Comparison of ENCODE assay signal across 10 mouse cellular contexts in the genomic region with DNA sequence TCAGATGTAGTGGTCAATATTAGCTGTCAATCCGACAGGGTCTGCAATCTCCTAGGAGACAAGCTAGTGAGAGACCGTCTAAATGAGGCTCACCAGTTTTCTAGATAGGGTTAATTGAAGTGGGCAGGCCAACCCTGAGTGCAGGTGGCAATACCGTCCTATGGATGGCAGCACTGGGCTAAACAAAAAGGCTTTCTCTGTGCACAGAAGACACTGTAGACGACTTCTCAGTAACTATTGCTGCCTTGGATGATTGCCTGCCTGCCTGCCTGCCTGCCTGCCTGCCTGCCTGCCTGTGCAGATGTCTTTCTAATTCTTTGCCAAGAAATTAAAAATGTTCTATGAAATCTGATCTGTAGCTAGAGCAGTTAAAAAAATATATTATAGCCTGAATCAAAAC. TPM values are rescaled to one million over a fixed set of nuclear protein-coding genes. Genes with fewer than 3 reads are reported as not detected.
DNase-seq lines count a peak whose midpoint lies in the region; ATAC-seq and TF ChIP-seq lines count a peak whose summit lies in the region.
"Had no signal": no experiment of that assay in that cellular context is flagged by ENCODE, and none has a peak within 500 bp of the region (broad histone marks: within the 10 kb centered on the region; RNA-seq: fewer than 3 reads in every experiment).

No protein-coding gene starts in this region.

- no peak overlapping the region for H3K4me3 ChIP-seq in hindbrain, postnatal 0 days (ENCODE audit: low read length)
- no peak overlapping the region for H3K4me3 ChIP-seq in hindbrain, embryonic 14.5 days (replicated peaks; ENCODE audit: low read length)
- H3K4me3 ChIP-seq in MEL (ENCODE audit: control insufficient read depth in 1 of 2, insufficient read depth in 1 of 2, low read depth in 2 of 2, low read length in 2 of 2), result no peak overlapping the region
- no peak overlapping the region for H3K4me3 ChIP-seq in kidney, adult 2 months (ENCODE audit: insufficient read depth, low read depth, low read length)

- peak; percentile 34 for TF ChIP-seq RAD21 in MEL (IDR thresholded peaks at IDR 0.05; ENCODE audit: low read depth, low read length)

- no peaks in the 10 kb centered on the region for H3K27me3 ChIP-seq in hindbrain, postnatal 0 days (ENCODE audit: insufficient read depth, low read length)
- H3K27me3 ChIP-seq in hindbrain, embryonic 14.5 days (ENCODE audit: control insufficient read depth, insufficient read depth, low read length), result no peaks in the 10 kb centered on the region
- peaks cover 3 to 4% of the 10 kb centered on the region in 2 experiments; a peak in 1 of 4 replicates for H3K27me3 ChIP-seq in MEL (ENCODE audit: control insufficient read depth in 1 of 2, insufficient read depth in 2 of 2, low read length in 2 of 2)
- no peaks in the 10 kb centered on the region for H3K27me3 ChIP-seq in kidney, adult 2 months (replicated peaks; ENCODE audit: control insufficient read depth, insufficient read depth, low read length)

- no peak overlapping the region for H3K4me2 ChIP-seq in hindbrain, postnatal 0 days (ENCODE audit: low read depth, low read length)
- no peak overlapping the region for H3K4me2 ChIP-seq in hindbrain, embryonic 14.5 days (replicated peaks)

- no peak for TF ChIP-seq POLR2A in MEL (IDR thresholded peaks at IDR 0.05; ENCODE audit: control insufficient read depth in 1 of 2, insufficient read depth in 1 of 2, low read depth in 1 of 2, low read length in 2 of 2, poor library complexity in 1 of 2)
- no peak for TF ChIP-seq POLR2A in kidney, adult 2 months (IDR thresholded peaks at IDR 0.05; ENCODE audit: low read depth, low read length)

- no peaks in the 10 kb centered on the region for H3K9me3 ChIP-seq in hindbrain, postnatal 0 days (ENCODE audit: low read length)
- no peaks in the 10 kb centered on the region for H3K9me3 ChIP-seq in hindbrain, embryonic 14.5 days (ENCODE audit: control insufficient read depth, low read length)
- H3K9me3 ChIP-seq in MEL (replicated peaks; ENCODE audit: insufficient read depth, low read length), result no peaks in the 10 kb centered on the region

- no peaks in the 10 kb centered on the region for H3K4me1 ChIP-seq in hindbrain, postnatal 0 days (ENCODE audit: insufficient read depth, low read length)
- no peaks in the 10 kb centered on the region for H3K4me1 ChIP-seq in hindbrain, embryonic 14.5 days (replicated peaks; ENCODE audit: control insufficient read depth, insufficient read depth, low read length)
- no peaks in the 10 kb centered on the region for H3K4me1 ChIP-seq in MEL (ENCODE audit: control insufficient read depth in 1 of 2, insufficient read depth in 2 of 2, low read length in 2 of 2)
- H3K4me1 ChIP-seq in kidney, adult 2 months (ENCODE audit: control insufficient read depth, insufficient read depth, low read length), result no peaks in the 10 kb centered on the region

- TF ChIP-seq CTCF in hindbrain, postnatal 0 days (IDR thresholded peaks at IDR 0.05; ENCODE audit: low read depth), result peak; percentile 25
- TF ChIP-seq CTCF in MEL (IDR thresholded peaks at IDR 0.05 in 2 of 3, conservative IDR thresholded peaks at IDR 0.05 in 1 of 3; ENCODE audit: control insufficient read depth in 1 of 3, insufficient read depth in 1 of 3, low read depth in 2 of 3, low read length in 3 of 3, poor library complexity in 1 of 3, severe bottlenecking in 1 of 3), result peak in 2 of 3 experiments; percentile 41 to 43; a peak in 5 of 6 replicates
- no peak for TF ChIP-seq CTCF in kidney, adult 2 months (conservative IDR thresholded peaks at IDR 0.05; ENCODE audit: insufficient read depth, insufficient read length, low read depth, low read length)

- WGBS in hindbrain, postnatal 0 days, result 34% methylated on average over 4 of the region's 4 CpGs
- 44% methylated on average over 4 of the region's 4 CpGs for WGBS in hindbrain, embryonic 14.5 days
- 60% methylated on average over 4 of the region's 4 CpGs for WGBS in kidney, adult 2 months

- no peaks in the 10 kb centered on the region for H3K36me3 ChIP-seq in hindbrain, postnatal 0 days (ENCODE audit: insufficient read depth, low read length)
- no peaks in the 10 kb centered on the region for H3K36me3 ChIP-seq in hindbrain, embryonic 14.5 days (replicated peaks; ENCODE audit: control insufficient read depth, insufficient read depth)
- H3K36me3 ChIP-seq in MEL (ENCODE audit: control insufficient read depth in 1 of 2, insufficient read depth in 2 of 2, low read length in 2 of 2), result no peaks in the 10 kb centered on the region
- H3K36me3 ChIP-seq in kidney, adult 2 months (ENCODE audit: control insufficient read depth, insufficient read depth, low read length), result no peaks in the 10 kb centered on the region

- no peak overlapping the region for H3K9ac ChIP-seq in hindbrain, postnatal 0 days (replicated peaks; ENCODE audit: low read length)
- no peak overlapping the region for H3K9ac ChIP-seq in hindbrain, embryonic 14.5 days
- no peak overlapping the region for H3K9ac ChIP-seq in MEL (ENCODE audit: control insufficient read depth, low read depth, low read length, poor library complexity, severe bottlenecking)

- H3K27ac ChIP-seq in hindbrain, postnatal 0 days, result no peak overlapping the region
- H3K27ac ChIP-seq in hindbrain, embryonic 14.5 days, result no peak overlapping the region
- no peak overlapping the region for H3K27ac ChIP-seq in MEL (ENCODE audit: control insufficient read depth, low read depth, low read length)
- H3K27ac ChIP-seq in kidney, adult 2 months (ENCODE audit: insufficient read depth, low read depth, low read length), result no peak overlapping the region

- TF ChIP-seq EP300 in MEL (IDR thresholded peaks at IDR 0.05; ENCODE audit: low read depth in 1 of 2, low read length in 2 of 2), result no peak

- DNase-seq in hindbrain, postnatal 0 days (ENCODE audit: low spot score), result peak; percentile 34
- no peak for DNase-seq in hindbrain, embryonic 14.5 days (ENCODE audit: low spot score)
- DNase-seq in 416B (ENCODE audit: low read depth) (peak; percentile 60), MEL (ENCODE audit: low read depth, low spot score) (peak; percentile 33)
- peak; percentile 60 for DNase-seq in layer of hippocampus, adult 11-12 months (ENCODE audit: low spot score)
- no peak for DNase-seq in adrenal gland, adult 2 months
- no peak for DNase-seq in kidney, adult 2 months
- DNase-seq in kidney, postnatal 25 days, result no peak
- DNase-seq: cerebellum, adult 11 months; thymus, postnatal 25 days had no signal

- ATAC-seq in hindbrain, postnatal 0 days, result peak; percentile 70
- no peak for ATAC-seq in hindbrain, embryonic 14.5 days (ENCODE audit: low FRiP score)

- H3K79me2 ChIP-seq in MEL (ENCODE audit: control insufficient read depth, insufficient read depth, low read length, poor library complexity), result no peaks in the 10 kb centered on the region

TF ChIP-seq in MEL, 35 proteins besides CTCF, POLR2A, EP300 and RAD21:
- peak; percentile 27 for TF ChIP-seq SMC3 (IDR thresholded peaks at IDR 0.05; ENCODE audit: low read depth, low read length)
- no peak for TF ChIP-seq NELFE (IDR thresholded peaks at IDR 0.05; ENCODE audit: low read depth, low read length)

RNA-seq across cellular contexts. Expression of a gene that starts 1.9 kb away (rescaled TPM):
- not detected in 2 replicates for total RNA-seq in hindbrain, postnatal 0 days (2014; rRNA removed)
- 0.14 and 0.16 TPM in 2 replicates for polyA plus RNA-seq in hindbrain, postnatal 0 days (2015; fragmentation: Nextera tagmentation; extraction: Ambion mirVana)
- polyA plus RNA-seq in hindbrain, embryonic 14.5 days (2014; fragmentation: Nextera tagmentation; extraction: Ambion mirVana), result 0.55 TPM in 1 of 2 replicates, not detected in the other
- total RNA-seq in MEL (2012; rRNA removed), result not detected in 2 replicates
- polyA plus RNA-seq in MEL (2012; ENCODE audit: insufficient read depth in 1 of 2, insufficient read length in 2 of 2, low read depth in 1 of 2, low replicate concordance in 2 of 2, missing spikeins in 1 of 2), result not detected
- total RNA-seq in adrenal gland, adult 2 months (2021), result not detected
- 0.02 TPM in 1 of 2 replicates, not detected in the other for polyA plus RNA-seq in adrenal gland, adult 2 months (2012; rRNA removed)
- not detected in 2 replicates for polyA plus RNA-seq in kidney, adult 2 months (2012; rRNA removed)

Comparison
In these comparisons a context has a peak if more than half of its experiments do, and no peak if none do; other contexts are left out.
1. DNase-seq: peak in hindbrain, postnatal 0 days (single experiment), 416B (single experiment), MEL (single experiment) and layer of hippocampus, adult 11-12 months (single experiment); none in hindbrain, embryonic 14.5 days (single experiment), adrenal gland, adult 2 months (single experiment), kidney, adult 2 months (single experiment) and kidney, postnatal 25 days (0 of 2).